Mouse (Mus musculus) liver, adult 10 weeks (tissue): ENCODE results near the gene Ccdc146. TPM values are rescaled to one million over a fixed set of nuclear protein-coding genes. Genes with fewer than 3 reads are reported as not detected.

Experiments used
- polyA plus RNA-seq: library from polyadenylated mRNA; stranded (reverse); fragments of 350-450 nt; fragmentation: Illumina TruSeq; extraction: RNeasy Lipid Tissue Mini Kit (QIAGEN cat#74804); gene quantifications from one replicate; pipeline ENCODE4 v1.2.3, GENCODE M21; 2014; ENCODE audit warnings: low read depth, low replicate concordance

Gene Ccdc146
- not detected for polyA plus RNA-seq

DNA sequence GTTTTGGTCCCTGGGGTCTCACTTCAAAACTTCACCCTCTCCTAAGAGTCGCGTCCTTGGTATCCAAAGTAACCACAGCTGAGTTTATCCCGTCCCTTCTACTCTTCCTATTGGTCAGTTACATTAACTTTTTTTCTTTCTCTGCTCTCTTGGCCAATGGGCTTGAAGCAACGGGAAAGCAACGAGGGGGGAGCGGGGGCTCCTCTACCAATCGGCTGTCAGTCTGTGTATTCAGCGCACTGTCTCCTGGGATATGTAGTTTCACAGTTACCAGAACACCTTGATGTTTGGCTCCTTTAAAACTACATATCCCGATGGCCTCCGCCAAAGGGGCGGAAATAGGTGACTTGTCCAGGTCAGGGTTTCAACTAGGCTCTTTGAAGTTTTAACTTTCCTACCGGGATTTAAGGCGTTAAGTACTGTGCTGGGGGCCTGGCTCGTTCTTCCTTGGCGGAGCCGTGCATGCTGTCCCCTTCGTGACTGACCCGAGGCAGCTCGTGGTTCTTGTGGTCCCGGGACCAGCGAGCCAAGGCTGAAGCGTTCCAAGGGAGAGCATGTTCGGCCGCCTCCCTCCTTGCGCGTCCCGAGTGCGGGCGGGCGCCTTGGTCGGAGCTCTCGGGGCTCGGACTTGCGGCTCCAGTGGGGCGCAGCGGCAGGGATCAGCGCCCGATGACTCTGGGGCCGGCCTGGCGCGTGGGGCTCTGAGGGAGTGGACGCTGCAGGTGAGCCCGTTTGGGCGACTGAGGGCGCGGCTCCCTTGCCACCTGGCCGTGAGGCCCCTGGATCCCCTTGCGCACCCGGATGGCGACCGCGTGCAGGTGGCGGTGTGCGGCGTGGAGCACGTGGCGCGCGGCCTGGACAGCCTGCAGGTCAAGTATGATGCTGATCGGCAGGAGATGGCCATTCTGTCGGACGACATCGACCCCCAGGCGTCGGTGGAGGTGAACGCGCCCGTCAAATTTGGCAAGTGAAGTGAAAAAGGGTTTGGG is at the start of gene Ccdc146, which contains the start of gene Fam185a:
TSS of gene Ccdc146 (minus strand) at position 64 of the 989 bp plus-strand sequence.
TSS of gene Fam185a (plus strand) at position 345 of the 989 bp plus-strand sequence.

GRCm38 (mm10) chr5:21372493-21373179 is 51.8 kb downstream of the Ccdc146 start, which contains the start of gene Fgl2:
Gene Fgl2 (plus strand): TSS chr5:21372642.

Other genes starting within 250 kb of the Ccdc146 start
- gene Gsap, start 238.4 kb downstream of the Ccdc146 start, polyA plus RNA-seq: 52.0 TPM
- gene Fgl2, start 52.0 kb downstream of the Ccdc146 start, polyA plus RNA-seq: 5.2 TPM
- gene Fam185a, start 281 bp upstream of the Ccdc146 start, polyA plus RNA-seq: 13.7 TPM
- gene Lrrc17, start 118.9 kb upstream of the Ccdc146 start, polyA plus RNA-seq: 0.19 TPM
- gene Fbxl13, start 221.0 kb upstream of the Ccdc146 start, polyA plus RNA-seq: not detected
- 11.6 TPM for gene Armc10, start 221.1 kb upstream of the Ccdc146 start, polyA plus RNA-seq